ENCODE assay signal across 17 mouse cellular contexts in genomic region chr5:34954508-34954907, GRCm38 (mm10). TPM values are rescaled to one million over a fixed set of nuclear protein-coding genes. Genes with fewer than 3 reads are reported as not detected.
DNase-seq lines count a peak whose midpoint lies in the region; ATAC-seq lines count a peak whose summit lies in the region.
"Had no signal": no experiment of that assay in that cellular context is flagged by ENCODE, and none has a peak within 500 bp of the region (broad histone marks: within the 10 kb centered on the region; RNA-seq: fewer than 3 reads in every experiment).

No protein-coding gene starts in this region.

- H3K4me1 ChIP-seq in heart, embryonic 10.5 days = peaks cover 73% of the 10 kb centered on the region
- H3K4me1 ChIP-seq in neural tube, embryonic 13.5 days (replicated peaks) = peaks cover 71% of the 10 kb centered on the region
- peaks cover 70% of the 10 kb centered on the region for H3K4me1 ChIP-seq in midbrain, embryonic 12.5 days

- no peaks in the 10 kb centered on the region for H3K9me3 ChIP-seq in heart, embryonic 10.5 days
- H3K9me3 ChIP-seq in neural tube, embryonic 13.5 days = peaks cover 4% of the 10 kb centered on the region; the same call in 1 of the 2 replicates
- H3K9me3 ChIP-seq in midbrain, embryonic 12.5 days = peaks cover 6% of the 10 kb centered on the region; the same call in 1 of the 2 replicates
- H3K9me3 ChIP-seq: G1E; intestine, embryonic 15.5 days had no signal

- no peak overlapping the region for H3K4me2 ChIP-seq in neural tube, embryonic 13.5 days
- peak overlapping the region; percentile 34 for H3K4me2 ChIP-seq in midbrain, embryonic 12.5 days (replicated peaks)
- H3K4me2 ChIP-seq: embryonic facial prominence, embryonic 13.5 days; intestine, embryonic 15.5 days had no signal

- H3K36me3 ChIP-seq in heart, embryonic 10.5 days = peaks cover 12% of the 10 kb centered on the region
- H3K36me3 ChIP-seq in neural tube, embryonic 13.5 days = peaks cover 13% of the 10 kb centered on the region
- peaks cover 19% of the 10 kb centered on the region for H3K36me3 ChIP-seq in midbrain, embryonic 12.5 days
- H3K36me3 ChIP-seq: G1E; intestine, embryonic 15.5 days had no signal

- H3K27ac ChIP-seq in heart, embryonic 10.5 days = peak overlapping the region; percentile 77
- peak overlapping the region; percentile 67 for H3K27ac ChIP-seq in neural tube, embryonic 13.5 days (replicated peaks)
- peak overlapping the region; percentile 52 for H3K27ac ChIP-seq in midbrain, embryonic 12.5 days (replicated peaks)
- H3K27ac ChIP-seq: embryonic facial prominence, embryonic 13.5 days; intestine, embryonic 15.5 days had no signal

- no peaks in the 10 kb centered on the region for H3K27me3 ChIP-seq in heart, embryonic 10.5 days (ENCODE audit: insufficient read depth, poor library complexity, severe bottlenecking)
- no peaks in the 10 kb centered on the region for H3K27me3 ChIP-seq in neural tube, embryonic 13.5 days
- H3K27me3 ChIP-seq in midbrain, embryonic 12.5 days = no peaks in the 10 kb centered on the region
- H3K27me3 ChIP-seq: embryonic facial prominence, embryonic 13.5 days; intestine, embryonic 15.5 days had no signal

- WGBS in heart, embryonic 10.5 days = 42% methylated on average over 6 of the region's 6 CpGs
- WGBS in neural tube, embryonic 13.5 days = 64% methylated on average over 6 of the region's 6 CpGs
- WGBS in midbrain, embryonic 12.5 days = 51% methylated on average over 6 of the region's 6 CpGs

- no peak overlapping the region for H3K9ac ChIP-seq in neural tube, embryonic 13.5 days
- peak overlapping the region; percentile 32; the same call in 1 of the 2 replicates for H3K9ac ChIP-seq in midbrain, embryonic 12.5 days (replicated peaks)
- H3K9ac ChIP-seq: embryonic facial prominence, embryonic 13.5 days; intestine, embryonic 15.5 days had no signal

- ATAC-seq in neural tube, embryonic 13.5 days (ENCODE audit: low read depth) = no peak
- ATAC-seq in midbrain, embryonic 12.5 days (ENCODE audit: low FRiP score, low read depth) = no peak
- ATAC-seq: intestine, embryonic 15.5 days had no signal

- no peak overlapping the region for H3K4me3 ChIP-seq in heart, embryonic 10.5 days
- H3K4me3 ChIP-seq in neural tube, embryonic 13.5 days = no peak overlapping the region
- no peak overlapping the region for H3K4me3 ChIP-seq in midbrain, embryonic 12.5 days
- H3K4me3 ChIP-seq: embryonic facial prominence, embryonic 13.5 days; intestine, embryonic 15.5 days had no signal

- DNase-seq in heart, embryonic 10.5 days (ENCODE audit: low spot score) = no peak
- DNase-seq in heart, adult 9 months (ENCODE audit: low spot score in 2 of 2) = no peak
- no peak for DNase-seq in neural tube, embryonic 10.5 days (ENCODE audit: extremely low spot score, low spot score)
- peak; percentile 28 for DNase-seq in retina, postnatal 7 days (ENCODE audit: low read depth, low spot score)
- no peak for DNase-seq in urinary bladder, adult 2 months (ENCODE audit: low spot score)
- DNase-seq in right cerebral cortex, adult 2 months (ENCODE audit: low spot score in 2 of 2) = no peak
- DNase-seq: adrenal gland, postnatal 14 days; gastrocnemius, postnatal 36 days; layer of hippocampus, adult 9-11 months; liver; right cerebral cortex, postnatal 4 days; thymus, adult 2 months had no signal

RNA-seq across cellular contexts. Expression of gene Rgs12, which starts 5.3 kb away (rescaled TPM):
- polyA plus RNA-seq in heart, embryonic 10.5 days (2016; fragmentation: Nextera tagmentation; extraction: Ambion mirVana) = 32.8 and 35.3 TPM in 2 replicates
- polyA plus RNA-seq in neural tube, embryonic 13.5 days (2015; fragmentation: Nextera tagmentation; extraction: Ambion mirVana) = 42.7 and 44.7 TPM in 2 replicates
- 81.7 and 84.6 TPM in 2 replicates for polyA plus RNA-seq in midbrain, embryonic 12.5 days (2016; fragmentation: Nextera tagmentation; extraction: Ambion mirVana)
- 44.3 and 46.5 TPM in 2 replicates for polyA plus RNA-seq in urinary bladder, adult 2 months (2012; rRNA removed)

RNA-seq across cellular contexts. Expression of gene Msantd1, which starts 46.7 kb away (rescaled TPM):
- polyA plus RNA-seq in heart, embryonic 10.5 days (2016; fragmentation: Nextera tagmentation; extraction: Ambion mirVana) = 0.37 and 1.3 TPM in 2 replicates
- polyA plus RNA-seq in neural tube, embryonic 13.5 days (2015; fragmentation: Nextera tagmentation; extraction: Ambion mirVana) = 1.8 and 2.3 TPM in 2 replicates
- 1.7 and 2.7 TPM in 2 replicates for polyA plus RNA-seq in midbrain, embryonic 12.5 days (2016; fragmentation: Nextera tagmentation; extraction: Ambion mirVana)
- 3.3 and 3.8 TPM in 2 replicates for polyA plus RNA-seq in urinary bladder, adult 2 months (2012; rRNA removed)
